Mouse (Mus musculus) liver, embryonic 13.5 days (tissue): Measurements from ENCODE around the gene Myadm. TPM values are rescaled to one million over a fixed set of nuclear protein-coding genes. Genes with fewer than 3 reads are reported as not detected.

ENCODE experiments used
- ATAC-seq: fragments of 200-750 bp; cut with Nextera tagmentation; 2 replicates; pipeline ENCODE4 v1.8.0; 2017; ENCODE audit warnings: low read depth, mild to moderate bottlenecking, moderate number of reproducible peaks, moderate library complexity
- DNase-seq: peaks from one replicate; pipeline ENCODE4 v3.0.0; 2022
- H3K27ac ChIP-seq: fragments of 300-500 bp; sonication (generic); 2 replicates; pipeline ENCODE4 v1.5.1; 2015; ENCODE audit warnings: moderate library complexity, mild to moderate bottlenecking, inconsistent platforms
- H3K27me3 ChIP-seq: fragments of 300-500 bp; sonication (generic); 2 replicates; pipeline ENCODE4 v1.6.1; 2015; ENCODE audit warnings: mild to moderate bottlenecking, inconsistent platforms
- H3K36me3 ChIP-seq: fragments of 300-500 bp; sonication (generic); 2 replicates; pipeline ENCODE4 v1.6.1; 2015; ENCODE audit warnings: mild to moderate bottlenecking, inconsistent platforms
- H3K4me1 ChIP-seq: fragments of 300-500 bp; sonication (generic); replicated peaks from 2 replicates; pipeline ENCODE4 v1.6.1; 2015; ENCODE audit warnings: inconsistent platforms
- H3K4me2 ChIP-seq: fragments of 300-500 bp; sonication (generic); 2 replicates; pipeline ENCODE4 v1.6.1; 2015; ENCODE audit warnings: inconsistent platforms, mild to moderate bottlenecking, moderate library complexity
- H3K4me3 ChIP-seq: fragments of 300-500 bp; sonication (generic); replicated peaks from 2 replicates; pipeline ENCODE4 v1.5.1; 2015; ENCODE audit warnings: mild to moderate bottlenecking, inconsistent platforms
- H3K9ac ChIP-seq: fragments of 300-500 bp; sonication (generic); 2 replicates; pipeline ENCODE4 v1.6.1; 2015; ENCODE audit warnings: mild to moderate bottlenecking, inconsistent platforms
- H3K9me3 ChIP-seq: fragments of 300-500 bp; sonication (generic); replicated peaks from 2 replicates; pipeline ENCODE4 v1.6.1; 2016; ENCODE audit warnings: inconsistent platforms
- WGBS: fragments of 180-500 bp; shearing (Covaris S2); methylation state at CpG from one replicate; pipeline ENCODE4 v1.1.7; 2015; ENCODE audit not compliant: insufficient replicate concordance; 5-methylcytosine and 5-hydroxymethylcytosine counted together
- polyA plus RNA-seq: library from polyadenylated mRNA; unstranded; fragments of >200 nt; fragmentation: Nextera tagmentation; extraction: Ambion mirVana; gene quantifications from 2 replicates; pipeline ENCODE4 v1.2.1, GENCODE M21; 2015

Gene Myadm
- 13.5 and 16.4 TPM in 2 replicates for polyA plus RNA-seq

DNA sequence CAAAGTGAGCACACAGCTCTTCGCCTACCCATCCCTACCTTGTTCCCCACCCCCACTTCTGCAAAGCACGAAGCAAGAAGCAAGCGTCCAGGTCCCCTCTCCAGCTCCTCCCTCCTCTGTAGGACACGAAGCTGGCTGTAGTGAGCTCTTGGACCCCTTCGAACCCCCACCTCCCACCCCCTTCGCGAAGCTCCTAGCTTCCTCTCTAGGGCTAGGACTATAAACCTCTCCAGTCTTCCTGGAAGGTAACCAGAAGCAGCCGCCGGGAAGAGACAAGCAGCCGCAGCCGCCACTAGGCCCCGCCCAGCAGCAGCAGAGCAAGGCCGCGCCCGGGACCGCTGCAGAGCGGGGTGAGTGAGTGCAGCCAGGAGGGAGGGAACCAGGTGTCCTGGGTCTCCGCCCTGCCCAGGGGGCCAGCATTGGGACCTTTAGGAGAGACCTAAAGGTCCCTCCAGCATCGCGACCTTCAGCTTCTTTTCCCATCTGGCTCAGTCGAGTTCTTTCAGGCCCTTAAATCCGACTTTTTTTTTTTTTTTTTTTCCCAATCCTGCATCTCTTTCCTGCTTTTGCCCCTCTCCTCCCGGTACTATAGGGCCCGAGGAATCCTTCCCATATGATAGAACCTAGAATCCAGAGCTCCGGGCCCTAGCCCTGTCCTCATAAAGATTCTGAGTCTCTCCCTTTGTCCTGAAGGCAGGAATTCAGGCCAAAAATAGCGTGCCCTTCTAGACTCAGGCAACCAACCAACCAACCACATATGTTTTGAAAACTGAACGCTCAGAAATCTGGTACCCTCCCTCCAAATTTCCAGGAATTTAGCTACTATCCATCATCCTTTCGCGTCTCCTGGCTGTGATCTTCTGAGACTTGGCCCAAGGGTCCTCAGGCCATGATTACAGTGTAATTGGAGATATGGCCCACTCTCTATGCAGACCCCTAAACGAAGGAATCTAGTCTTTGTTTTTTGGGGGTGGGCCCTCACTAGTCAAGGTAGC lies at the start of gene Myadm, which contains the start of gene Prkcg:
Gene Myadm, plus strand, starts transcription at position 105 of the 995 bp plus-strand sequence.
Gene Prkcg, plus strand, starts transcription at position 204 of the 995 bp plus-strand sequence.
- peak; percentile 58 for DNase-seq
- Histone ChIP-seq H3K4me2 (peak within 1 kb of the TSS; percentile 61), H3K27ac (peak within 1 kb of the TSS; percentile 36), H3K9me3 (no peaks in the 10 kb centered on the region), H3K27me3 (no peaks in the 10 kb centered on the region), H3K36me3 (no peaks in the 10 kb centered on the region), H3K4me3 (peak within 1 kb of the TSS; percentile 43), H3K4me1 (peaks cover 56% of the 10 kb centered on the region), H3K9ac (peak within 1 kb of the TSS; percentile 50)
- ATAC-seq = peak; percentile 60
- WGBS = 3% methylated on average over 30 of the region's 30 CpGs

DNA sequence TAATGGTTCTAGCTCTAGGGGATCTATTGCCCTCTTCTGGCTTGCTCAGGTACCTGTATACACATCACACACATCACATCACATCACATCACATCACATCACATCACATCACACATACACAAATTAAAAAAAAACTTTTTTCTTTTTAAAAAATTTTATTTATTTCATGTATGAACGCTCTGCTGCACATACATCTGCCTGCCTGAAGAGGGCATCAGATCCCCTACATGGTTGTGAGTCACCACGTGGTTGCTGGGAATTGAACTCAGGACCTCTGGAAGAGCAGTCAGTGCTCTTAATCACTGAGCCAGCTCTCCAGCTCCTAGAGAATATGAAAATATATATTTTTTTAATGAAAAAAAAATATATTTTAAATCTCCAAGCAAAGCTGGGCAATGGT lies 49.7 kb upstream of the Myadm start:
- WGBS = 58% methylated on average over 2 of the region's 2 CpGs
- H3K9ac ChIP-seq = no peak overlapping the region
- no peaks in the 10 kb centered on the region for H3K36me3 ChIP-seq
- no peak overlapping the region for H3K4me2 ChIP-seq
- no peak for ATAC-seq
- no peaks in the 10 kb centered on the region for H3K4me1 ChIP-seq
- no peak overlapping the region for H3K27ac ChIP-seq
- no peak overlapping the region for H3K4me3 ChIP-seq
- H3K27me3 ChIP-seq = no peaks in the 10 kb centered on the region
- no peak for DNase-seq
- H3K9me3 ChIP-seq = no peaks in the 10 kb centered on the region

DNA sequence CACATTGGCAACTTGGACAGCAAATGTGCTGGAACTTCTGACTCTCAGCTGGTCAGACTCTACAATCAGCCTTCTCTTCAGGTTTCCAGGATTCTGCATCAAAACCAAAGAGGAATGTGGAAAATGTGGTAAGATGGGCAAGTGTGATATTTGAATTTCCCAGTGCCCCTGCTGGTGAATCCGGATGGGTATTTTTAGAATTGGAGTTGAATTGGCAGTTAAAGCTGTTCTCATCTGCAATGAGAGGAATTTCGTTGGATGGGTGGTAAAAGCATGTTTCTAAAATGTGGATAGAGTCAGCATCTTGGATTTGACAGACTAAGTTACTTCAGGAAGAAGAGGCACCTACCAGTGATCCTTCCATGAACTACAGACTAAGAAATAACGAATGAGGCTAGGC lies 28.2 kb upstream of the Myadm start:
- WGBS = 51% methylated on average over 3 of the region's 3 CpGs
- no peak overlapping the region for H3K9ac ChIP-seq
- H3K36me3 ChIP-seq = no peaks in the 10 kb centered on the region
- H3K4me1 ChIP-seq = no peaks in the 10 kb centered on the region
- no peak overlapping the region for H3K4me3 ChIP-seq
- DNase-seq = no peak
- H3K9me3 ChIP-seq = no peaks in the 10 kb centered on the region
- H3K27ac ChIP-seq = no peak overlapping the region
- no peak overlapping the region for H3K4me2 ChIP-seq
- H3K27me3 ChIP-seq = peaks cover 16% of the 10 kb centered on the region
- no peak for ATAC-seq

DNA sequence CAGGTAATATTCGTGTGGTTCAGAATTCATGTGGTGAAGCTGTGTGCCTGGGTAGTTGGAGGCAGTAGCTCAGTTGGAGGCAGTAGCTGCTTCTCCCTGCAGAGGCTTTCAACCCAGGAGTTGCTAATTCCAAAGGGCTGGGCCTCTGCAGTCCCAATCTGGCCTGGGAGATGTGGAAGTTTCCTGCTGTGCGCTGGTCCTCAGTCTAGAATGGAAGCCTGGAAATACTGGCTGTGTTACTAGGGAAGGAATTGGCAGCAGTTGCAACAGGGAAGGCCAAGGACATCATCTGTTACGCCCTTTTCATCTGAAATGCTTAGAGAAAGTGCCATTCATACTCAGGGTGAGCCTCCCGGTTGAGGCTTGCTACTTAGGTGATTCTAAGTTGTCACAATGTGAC lies 27.4 kb upstream of the Myadm start:
- no peak overlapping the region for H3K4me2 ChIP-seq
- H3K36me3 ChIP-seq = no peaks in the 10 kb centered on the region
- no peak overlapping the region for H3K27ac ChIP-seq
- peaks cover 16% of the 10 kb centered on the region for H3K27me3 ChIP-seq
- H3K4me3 ChIP-seq = no peak overlapping the region
- no peak overlapping the region for H3K9ac ChIP-seq
- 45% methylated on average over 4 of the region's 4 CpGs for WGBS
- no peaks in the 10 kb centered on the region for H3K4me1 ChIP-seq
- ATAC-seq (no peak), DNase-seq (no peak)
- no peaks in the 10 kb centered on the region for H3K9me3 ChIP-seq

DNA sequence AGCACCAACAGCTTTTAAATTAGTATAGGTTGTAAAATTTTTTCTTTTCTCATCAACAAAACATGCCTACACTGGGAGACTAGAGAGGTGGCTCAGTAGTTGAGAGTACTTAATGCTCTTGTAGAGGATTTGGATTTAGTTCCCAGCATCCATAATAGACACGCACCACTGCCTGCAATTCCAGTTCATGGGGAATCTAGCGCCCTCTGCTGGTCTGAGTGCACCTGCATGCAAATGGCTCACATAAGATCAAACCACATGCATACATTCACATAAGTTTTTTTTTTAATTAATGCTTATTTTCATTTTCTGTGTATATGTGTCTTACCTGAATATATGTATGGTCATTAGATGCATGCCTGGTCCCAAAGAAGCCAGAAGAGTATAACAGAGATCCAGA lies 26.1 kb upstream of the Myadm start:
- ATAC-seq (no peak), DNase-seq (no peak)
- WGBS = 25% methylated on average over 2 of the region's 2 CpGs
- H3K4me2 ChIP-seq = no peak overlapping the region
- H3K4me3 ChIP-seq = no peak overlapping the region
- H3K36me3 ChIP-seq = no peaks in the 10 kb centered on the region
- no peak overlapping the region for H3K9ac ChIP-seq
- no peaks in the 10 kb centered on the region for H3K4me1 ChIP-seq
- peaks cover 16% of the 10 kb centered on the region for H3K27me3 ChIP-seq
- no peaks in the 10 kb centered on the region for H3K9me3 ChIP-seq
- H3K27ac ChIP-seq = no peak overlapping the region

DNA sequence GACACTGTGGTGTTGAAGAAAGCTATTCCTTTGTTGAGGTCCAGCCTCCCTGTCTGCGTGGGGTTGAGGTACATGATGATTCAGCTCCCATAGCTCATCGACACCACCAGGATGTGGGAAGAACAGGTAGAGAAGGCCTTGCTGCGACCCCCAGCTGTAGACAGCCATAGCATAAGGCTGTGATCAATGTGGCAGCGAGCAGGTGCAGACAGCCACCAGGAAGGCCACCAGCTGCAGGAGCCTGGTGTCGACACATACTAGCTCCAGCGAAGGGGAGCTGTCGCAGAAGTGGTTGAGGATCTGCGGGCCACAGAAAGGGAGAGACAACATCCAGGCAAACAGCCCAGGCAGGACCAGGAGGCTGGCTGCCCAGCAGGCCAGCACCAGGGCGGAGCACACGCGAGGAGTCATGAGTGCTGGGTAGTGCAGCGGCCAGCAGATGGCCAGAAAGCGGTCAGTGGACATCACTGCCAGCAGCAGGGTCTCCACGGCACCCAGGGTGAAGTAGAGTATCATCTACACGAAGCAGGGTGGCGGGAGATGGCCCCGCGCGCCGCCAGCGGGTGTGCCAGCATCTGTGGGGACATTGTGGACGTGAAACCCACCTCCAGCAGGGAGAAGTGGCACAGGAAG lies 24.4 kb upstream of the Myadm start:
- no peaks in the 10 kb centered on the region for H3K4me1 ChIP-seq
- no peaks in the 10 kb centered on the region for H3K36me3 ChIP-seq
- no peak for ATAC-seq
- H3K4me3 ChIP-seq = no peak overlapping the region
- H3K4me2 ChIP-seq = no peak overlapping the region
- H3K27ac ChIP-seq = no peak overlapping the region
- no peak overlapping the region for H3K9ac ChIP-seq
- H3K9me3 ChIP-seq = no peaks in the 10 kb centered on the region
- H3K27me3 ChIP-seq = peaks cover 16% of the 10 kb centered on the region
- no peak for DNase-seq
- WGBS = 29% methylated on average over 22 of the region's 22 CpGs

DNA sequence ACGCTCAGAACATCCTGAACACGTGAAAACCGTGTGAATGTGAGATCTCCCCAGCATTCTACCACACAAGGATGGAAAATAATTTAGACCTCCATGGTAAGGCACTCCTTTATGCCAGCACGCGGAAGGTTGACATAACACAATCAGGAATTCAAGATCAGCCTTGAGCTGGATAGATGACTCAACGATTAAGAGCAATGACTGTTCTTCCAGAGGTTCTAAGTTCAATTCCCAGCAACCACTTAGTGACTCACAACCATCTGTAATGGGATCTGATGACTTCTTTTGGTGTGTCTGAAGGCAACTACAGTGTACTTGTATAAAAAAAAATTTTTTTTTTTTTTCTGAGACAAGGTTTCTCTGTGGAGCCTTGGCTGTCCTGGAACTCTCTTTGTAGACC lies 23.6 kb upstream of the Myadm start:
- no peak overlapping the region for H3K27ac ChIP-seq
- no peak overlapping the region for H3K4me2 ChIP-seq
- ATAC-seq (no peak), DNase-seq (no peak)
- WGBS = 43% methylated on average over 6 of the region's 6 CpGs
- no peaks in the 10 kb centered on the region for H3K36me3 ChIP-seq
- H3K4me3 ChIP-seq = no peak overlapping the region
- H3K4me1 ChIP-seq = no peaks in the 10 kb centered on the region
- no peak overlapping the region for H3K9ac ChIP-seq
- H3K27me3 ChIP-seq = peaks cover 16% of the 10 kb centered on the region
- H3K9me3 ChIP-seq = no peaks in the 10 kb centered on the region

DNA sequence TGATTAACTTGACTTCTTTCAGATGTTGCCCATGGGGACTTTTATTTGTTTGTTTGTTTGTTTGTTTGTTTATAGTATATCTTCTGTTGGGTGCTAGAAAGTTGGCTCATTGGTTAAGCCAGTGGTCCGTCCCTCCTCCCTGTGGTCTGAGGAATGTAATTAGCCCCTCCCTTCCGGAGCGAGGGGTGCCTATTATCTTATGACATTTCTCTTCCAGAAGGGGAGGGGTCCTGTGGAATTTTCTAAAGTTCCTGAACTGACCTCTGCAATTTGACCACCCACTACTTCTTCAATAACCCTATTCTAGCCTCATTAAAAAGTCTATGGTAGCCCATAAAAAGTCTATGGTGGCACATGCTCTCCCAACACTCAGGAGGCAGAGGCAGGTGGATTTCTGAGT lies 21.6 kb upstream of the Myadm start:
- Histone ChIP-seq H3K9ac (no peak overlapping the region), H3K4me2 (no peak overlapping the region), H3K27ac (no peak overlapping the region), H3K27me3 (peaks cover 16% of the 10 kb centered on the region), H3K4me3 (no peak overlapping the region), H3K36me3 (no peaks in the 10 kb centered on the region), H3K9me3 (no peaks in the 10 kb centered on the region), H3K4me1 (no peaks in the 10 kb centered on the region)
- no peak for ATAC-seq
- no peak for DNase-seq
- 66% methylated on average over 3 of the region's 3 CpGs for whole genome bisulfite sequencing

DNA sequence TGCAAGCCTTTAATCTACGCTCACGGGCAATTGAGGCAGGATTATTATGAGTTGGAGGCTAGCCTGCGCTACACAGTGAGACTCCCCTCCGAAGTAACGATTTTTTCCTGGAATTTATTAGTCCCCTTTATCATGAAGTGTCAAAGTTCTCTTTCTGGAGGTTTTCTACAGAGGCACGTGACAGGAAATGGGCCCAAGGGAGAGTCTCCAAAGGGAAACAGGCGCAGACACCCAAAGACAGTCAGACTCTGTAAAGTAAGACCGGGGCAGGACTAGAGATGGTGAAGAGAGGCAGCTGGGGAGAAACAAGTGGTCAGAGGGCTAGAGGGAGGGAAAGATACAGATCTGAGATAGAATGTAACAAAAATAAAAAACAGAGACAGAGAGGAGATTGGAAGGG lies 21.0 kb upstream of the Myadm start:
- Histone ChIP-seq H3K9ac (no peak overlapping the region), H3K9me3 (no peaks in the 10 kb centered on the region), H3K36me3 (no peaks in the 10 kb centered on the region), H3K27me3 (peaks cover 16% of the 10 kb centered on the region), H3K4me3 (no peak overlapping the region), H3K27ac (no peak overlapping the region), H3K4me1 (no peaks in the 10 kb centered on the region), H3K4me2 (no peak overlapping the region)
- DNase-seq (no peak), ATAC-seq (no peak)
- 32% methylated on average over 8 of the region's 8 CpGs for WGBS

DNA sequence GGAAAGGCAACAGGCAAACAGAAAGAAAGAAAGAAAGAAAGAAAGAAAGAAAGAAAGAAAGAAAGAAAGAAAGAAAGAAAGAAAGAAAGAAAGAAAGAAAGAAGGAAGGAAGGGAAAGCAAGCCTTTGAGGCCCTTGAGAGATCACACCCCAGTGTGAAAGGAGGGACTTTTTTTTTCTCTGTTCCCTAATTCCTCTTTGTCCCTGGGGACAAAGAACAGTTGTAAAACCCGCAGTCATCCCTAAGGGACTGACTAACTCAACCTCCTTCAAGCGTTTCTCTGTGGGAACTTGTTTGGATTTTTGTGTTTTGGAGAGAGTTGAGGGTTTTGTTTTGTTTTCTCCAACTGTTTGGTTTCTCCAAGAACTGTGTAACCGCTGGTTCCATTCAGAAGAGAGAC lies 20.6 kb upstream of the Myadm start:
- no peak overlapping the region for H3K4me3 ChIP-seq

DNA sequence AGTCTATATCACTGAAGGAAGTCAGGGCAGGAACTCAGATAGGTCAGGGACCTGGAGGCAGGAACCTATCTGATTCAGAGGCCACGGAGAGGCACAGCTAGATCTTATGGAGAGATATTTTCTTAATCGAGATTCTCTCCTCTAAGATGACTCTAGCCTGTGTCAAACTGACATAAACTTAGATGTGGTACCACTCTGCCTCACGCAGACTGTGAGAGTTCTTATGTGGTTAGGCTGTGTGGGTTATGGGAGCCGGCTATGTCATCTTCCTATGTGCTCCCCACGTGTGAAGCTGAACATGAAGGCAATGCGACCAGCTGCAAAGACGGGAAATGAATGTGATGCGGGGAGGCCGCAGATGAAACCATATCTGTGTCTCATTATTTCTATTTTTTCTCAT lies 16.7 kb upstream of the Myadm start:
- Histone ChIP-seq H3K4me1 (no peaks in the 10 kb centered on the region), H3K4me2 (no peak overlapping the region), H3K27ac (no peak overlapping the region), H3K36me3 (no peaks in the 10 kb centered on the region), H3K4me3 (no peak overlapping the region), H3K27me3 (no peaks in the 10 kb centered on the region), H3K9me3 (no peaks in the 10 kb centered on the region), H3K9ac (no peak overlapping the region)
- ATAC-seq = no peak
- DNase-seq = no peak
- WGBS = 60% methylated on average over 9 of the region's 9 CpGs

More for the DNA sequence above, 20.6 kb upstream of the Myadm start:
- no peaks in the 10 kb centered on the region for H3K36me3 ChIP-seq
- 38% methylated on average over 3 of the region's 3 CpGs for WGBS
- no peak overlapping the region for H3K4me2 ChIP-seq
- H3K9ac ChIP-seq = no peak overlapping the region
- DNase-seq (no peak), ATAC-seq (no peak)
- H3K4me1 ChIP-seq = no peaks in the 10 kb centered on the region
- H3K9me3 ChIP-seq = no peaks in the 10 kb centered on the region
- H3K27me3 ChIP-seq = peaks cover 16% of the 10 kb centered on the region
- H3K27ac ChIP-seq = no peak overlapping the region
